In genomic region chr6:47788821-47789220, GRCm38 (mm10) we compare ENCODE assay signal across 8 mouse cellular contexts. TPM values are rescaled to one million over a fixed set of nuclear protein-coding genes. Genes with fewer than 3 reads are reported as not detected.
DNase-seq lines count a peak whose midpoint lies in the region; ATAC-seq lines count a peak whose summit lies in the region.

No protein-coding gene starts in this region.

- peak; percentile 17 for DNase-seq in embryo, embryonic 10 days (ENCODE audit: low spot score)
- no peak for DNase-seq in embryo, embryonic 11 days
- peak; percentile 4 for DNase-seq in thymus, postnatal 0 days (ENCODE audit: low spot score)
- DNase-seq in thymus, adult 18-20 months, result no peak
- no peak for DNase-seq in limb, embryonic 10.5 days (ENCODE audit: low spot score)
- no peak for DNase-seq in urinary bladder, postnatal 10 days (ENCODE audit: low spot score)
- DNase-seq in kidney, postnatal 10 days, result no peak

- peaks cover 9% of the 10 kb centered on the region for H3K4me1 ChIP-seq in limb, embryonic 10.5 days
- peaks cover 5% of the 10 kb centered on the region for H3K4me1 ChIP-seq in stomach, embryonic 14.5 days (ENCODE audit: control insufficient read depth, insufficient read depth, low read length)

- WGBS in limb, embryonic 10.5 days, result 57% methylated on average over 3 of the region's 3 CpGs
- WGBS in stomach, embryonic 14.5 days, result 19% methylated on average over 3 of the region's 3 CpGs

- peaks cover 10% of the 10 kb centered on the region for H3K36me3 ChIP-seq in limb, embryonic 10.5 days
- H3K36me3 ChIP-seq in stomach, embryonic 14.5 days (ENCODE audit: control insufficient read depth, insufficient read depth, low read length), result no peaks in the 10 kb centered on the region

- peak overlapping the region; percentile 27 for H3K4me2 ChIP-seq in stomach, embryonic 14.5 days (replicated peaks; ENCODE audit: low read depth, low read length)

- H3K27ac ChIP-seq in limb, embryonic 10.5 days, result peak overlapping the region; percentile 93
- peak overlapping the region; percentile 80 for H3K27ac ChIP-seq in stomach, embryonic 14.5 days (ENCODE audit: low read length)

- ATAC-seq in stomach, embryonic 14.5 days (ENCODE audit: insufficient number of reproducible peaks, insufficient read depth, low FRiP score, low read depth), result no peak

- peak overlapping the region; percentile 14 for H3K9ac ChIP-seq in stomach, embryonic 14.5 days (replicated peaks; ENCODE audit: low read depth, low read length)

- H3K4me3 ChIP-seq in limb, embryonic 10.5 days, result peak overlapping the region; percentile 57
- H3K4me3 ChIP-seq in stomach, embryonic 14.5 days (ENCODE audit: low read depth, low read length), result peak overlapping the region; percentile 26

- no peaks in the 10 kb centered on the region for H3K9me3 ChIP-seq in limb, embryonic 10.5 days (replicated peaks)
- H3K9me3 ChIP-seq in stomach, embryonic 14.5 days (ENCODE audit: control insufficient read depth, low read depth, low read length), result no peaks in the 10 kb centered on the region

- H3K27me3 ChIP-seq in limb, embryonic 10.5 days (ENCODE audit: low read depth, poor library complexity, severe bottlenecking), result no peaks in the 10 kb centered on the region
- no peaks in the 10 kb centered on the region for H3K27me3 ChIP-seq in stomach, embryonic 14.5 days (ENCODE audit: control insufficient read depth, insufficient read depth, low read length)

RNA-seq across cellular contexts. Expression of gene Pdia4, which starts 24.4 kb away (rescaled TPM):
- 92.3 and 121 TPM in 2 replicates for polyA plus RNA-seq in thymus, postnatal 0 days (2015; fragmentation: Nextera tagmentation; extraction: Ambion mirVana)
- polyA plus RNA-seq in limb, embryonic 10.5 days (2016; fragmentation: Nextera tagmentation; extraction: Ambion mirVana), result 284 and 298 TPM in 2 replicates
- polyA plus RNA-seq in stomach, embryonic 14.5 days (2014; fragmentation: Nextera tagmentation; extraction: Ambion mirVana), result 236 and 273 TPM in 2 replicates

RNA-seq across cellular contexts. Expression of gene Zfp786, which starts 41.8 kb away (rescaled TPM):
- 1.6 and 2.6 TPM in 2 replicates for polyA plus RNA-seq in thymus, postnatal 0 days (2015; fragmentation: Nextera tagmentation; extraction: Ambion mirVana)
- 5.7 and 5.8 TPM in 2 replicates for polyA plus RNA-seq in limb, embryonic 10.5 days (2016; fragmentation: Nextera tagmentation; extraction: Ambion mirVana)
- 3.5 and 3.8 TPM in 2 replicates for polyA plus RNA-seq in stomach, embryonic 14.5 days (2014; fragmentation: Nextera tagmentation; extraction: Ambion mirVana)

RNA-seq across cellular contexts. Expression of gene Zfp398, which starts 46.6 kb away (rescaled TPM):
- 8.6 and 11.1 TPM in 2 replicates for polyA plus RNA-seq in thymus, postnatal 0 days (2015; fragmentation: Nextera tagmentation; extraction: Ambion mirVana)
- polyA plus RNA-seq in limb, embryonic 10.5 days (2016; fragmentation: Nextera tagmentation; extraction: Ambion mirVana), result 7.1 and 9.1 TPM in 2 replicates
- polyA plus RNA-seq in stomach, embryonic 14.5 days (2014; fragmentation: Nextera tagmentation; extraction: Ambion mirVana), result 11.6 and 13.4 TPM in 2 replicates

Comparison
In these comparisons a context has a peak if more than half of its experiments do, and no peak if none do; other contexts are left out.
1. DNase-seq: peak in embryo, embryonic 10 days (single experiment) and thymus, postnatal 0 days (single experiment); none in embryo, embryonic 11 days (single experiment), thymus, adult 18-20 months (0 of 2), limb, embryonic 10.5 days (single experiment), urinary bladder, postnatal 10 days (single experiment) and kidney, postnatal 10 days (single experiment).